Mouse (Mus musculus): ENCODE data around the gene Hmx3.

- TF ChIP-seq CTCF (conservative IDR thresholded peaks at IDR 0.05; ENCODE audit: insufficient read depth, insufficient read length, low read depth, low read length) (no peak), POLR2A (IDR thresholded peaks at IDR 0.05; ENCODE audit: low read depth, low read length) (no peak)
Observed at GRCm38 (mm10) chr7:131546423-131546822, 3.8 kb downstream of the Hmx3 start.

Data from kidney, adult 2 months (tissue).